Mouse (Mus musculus) lung, postnatal 25 days (tissue): Measurements from ENCODE around the gene Wnt3a.
A peak's percentile ranks its signal among the peaks of the same experiment; 100 is the strongest.
"Not testable (repeated sequence)": the region's sequence is repeated elsewhere in the genome, so short reads cannot be mapped to it uniquely, and the experiment has no call there.

Source experiments
- DNase-seq: peaks from one replicate; pipeline ENCODE4 v3.0.0; 2022; ENCODE audit warnings: low spot score

The Wnt3a gene

GRCm38 (mm10) chr11:59219064-59219463 lies 71.5 kb downstream of the Wnt3a start:
- no peak for DNase-seq

- peak; percentile 89 for DNase-seq
These were observed 72.1 kb downstream of the Wnt3a start for GRCm38 (mm10) chr11:59218389-59218998.

GRCm38 (mm10) chr11:59216955-59217354 lies 73.6 kb downstream of the Wnt3a start:
- DNase-seq = no peak

GRCm38 (mm10) chr11:59212892-59213494 lies 77.6 kb downstream of the Wnt3a start:
- no peak for DNase-seq

- DNase-seq = not testable (repeated sequence)
These were observed 78.2 kb downstream of the Wnt3a start for GRCm38 (mm10) chr11:59212320-59212719.

GRCm38 (mm10) chr11:59211561-59211960 lies 79.0 kb downstream of the Wnt3a start:
- not testable (repeated sequence) for DNase-seq

GRCm38 (mm10) chr11:59210020-59210419 lies 80.5 kb downstream of the Wnt3a start:
- no peak for DNase-seq

- no peak for DNase-seq
These were observed 81.0 kb downstream of the Wnt3a start for GRCm38 (mm10) chr11:59209580-59209979.

- DNase-seq = peak; percentile 65
These were observed 81.5 kb downstream of the Wnt3a start for GRCm38 (mm10) chr11:59209003-59209441.

GRCm38 (mm10) chr11:59208153-59208831 lies 82.3 kb downstream of the Wnt3a start, which contains the start of gene 2310033P09Rik:
Gene 2310033P09Rik (plus strand): TSS chr11:59208321.
- DNase-seq = peak; percentile 94

- peak; percentile 93 for DNase-seq
These were observed 88.2 kb downstream of the Wnt3a start, which contains the start of gene Mrpl55 for GRCm38 (mm10) chr11:59202081-59202995. Gene Mrpl55 (plus strand): TSS chr11:59202486.

GRCm38 (mm10) chr11:59201216-59202002 lies 89.1 kb downstream of the Wnt3a start:
- DNase-seq = no peak
